Mouse (Mus musculus): Measurements from ENCODE around the gene Unc13c.

- no peak for TF ChIP-seq POLR2A (IDR thresholded peaks at IDR 0.05; ENCODE audit: borderline replicate concordance, control insufficient read depth, low read depth, low read length)
- no peak for TF ChIP-seq CTCF (IDR thresholded peaks at IDR 0.05; ENCODE audit: control insufficient read depth, insufficient read depth, low read length)
Observed at GRCm38 (mm10) chr9:73753480-73753879, 215.3 kb downstream of the Unc13c start.
